Mouse (Mus musculus): ENCODE results near the gene Mpv17l.

DNA sequence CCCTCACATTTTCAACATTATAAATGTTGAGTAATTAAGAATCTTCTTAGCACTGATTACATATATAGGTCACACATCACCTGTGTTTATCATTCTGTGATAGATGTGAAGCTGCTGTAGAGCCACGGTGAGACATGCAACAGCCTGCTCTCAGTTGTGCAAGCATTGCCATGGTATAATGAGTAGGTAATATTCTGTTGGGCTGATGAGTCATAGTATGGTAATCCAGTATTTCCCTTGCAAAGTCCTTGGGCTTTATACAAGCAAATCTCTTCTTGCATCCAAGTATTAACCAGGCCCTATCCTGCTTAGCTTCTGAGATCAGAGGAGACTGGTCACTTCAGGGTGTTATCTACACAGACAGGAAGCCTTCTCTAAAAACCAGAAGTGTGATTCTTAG is 66.1 kb downstream of the Mpv17l start:
- no peak for TF ChIP-seq POLR2A (IDR thresholded peaks at IDR 0.05; ENCODE audit: control insufficient read depth, low read depth, low read length)
- TF ChIP-seq CTCF (IDR thresholded peaks at IDR 0.05; ENCODE audit: control insufficient read depth, insufficient read depth, insufficient replicate concordance, low read depth, low read length): no peak

All from testis, adult 2 months (tissue).